Mouse (Mus musculus): Measurements from ENCODE around the gene Serpina3c. TPM values are rescaled to one million over a fixed set of nuclear protein-coding genes. Genes with fewer than 3 reads are reported as not detected.

Gene Serpina3c
- 0.08 TPM in 1 of 2 replicates, not detected in the other for polyA plus RNA-seq (2014; fragmentation: Nextera tagmentation; extraction: Ambion mirVana)

- H3K9me3 ChIP-seq (ENCODE audit: control insufficient read depth, low read length) = no peaks in the 10 kb centered on the region
- no peak within 1 kb of the TSS for H3K9ac ChIP-seq (ENCODE audit: low read length)
- no peaks in the 10 kb centered on the region for H3K36me3 ChIP-seq (ENCODE audit: control insufficient read depth, insufficient read depth, low read length)
- H3K4me1 ChIP-seq (ENCODE audit: control insufficient read depth in 2 of 2, insufficient read depth in 2 of 2, low read length in 2 of 2) = no peaks in the 10 kb centered on the region
- ATAC-seq (ENCODE audit: insufficient number of reproducible peaks, insufficient read depth, low FRiP score, low read depth) = no peak
- no peaks in the 10 kb centered on the region for H3K27me3 ChIP-seq (ENCODE audit: control insufficient read depth, insufficient read depth, low read length)
- no peak within 1 kb of the TSS for H3K4me3 ChIP-seq (ENCODE audit: control insufficient read depth in 1 of 2, insufficient read depth in 1 of 2, low read depth in 1 of 2, low read length in 2 of 2)
- WGBS = 84% methylated on average over 2 of the region's 2 CpGs
- no peak within 1 kb of the TSS for H3K27ac ChIP-seq (replicated peaks in 1 of 2; ENCODE audit: control insufficient read depth in 1 of 2, insufficient read depth in 1 of 2, low read depth in 2 of 2, low read length in 2 of 2)
- no peak within 1 kb of the TSS for H3K4me2 ChIP-seq (ENCODE audit: low read length)
Observed at GRCm38 (mm10) chr12:104153656-104154055, at the start of gene Serpina3c. Gene Serpina3c (minus strand): TSS chr12:104153870.

- no peak overlapping the region for H3K4me3 ChIP-seq (ENCODE audit: control insufficient read depth in 1 of 2, insufficient read depth in 1 of 2, low read depth in 1 of 2, low read length in 2 of 2)
- no peaks in the 10 kb centered on the region for H3K4me1 ChIP-seq (ENCODE audit: control insufficient read depth in 2 of 2, insufficient read depth in 2 of 2, low read length in 2 of 2)
- no peaks in the 10 kb centered on the region for H3K27me3 ChIP-seq (ENCODE audit: control insufficient read depth, insufficient read depth, low read length)
- no peak overlapping the region for H3K4me2 ChIP-seq (ENCODE audit: low read length)
- no peaks in the 10 kb centered on the region for H3K9me3 ChIP-seq (ENCODE audit: control insufficient read depth, low read length)
- H3K27ac ChIP-seq (replicated peaks in 1 of 2; ENCODE audit: control insufficient read depth in 1 of 2, insufficient read depth in 1 of 2, low read depth in 2 of 2, low read length in 2 of 2) = no peak overlapping the region
- H3K36me3 ChIP-seq (ENCODE audit: control insufficient read depth, insufficient read depth, low read length) = no peaks in the 10 kb centered on the region
- no peak for ATAC-seq (ENCODE audit: insufficient number of reproducible peaks, insufficient read depth, low FRiP score, low read depth)
- no peak overlapping the region for H3K9ac ChIP-seq (ENCODE audit: low read length)
Observed at GRCm38 (mm10) chr12:104190852-104191251, 37.2 kb upstream of the Serpina3c start.

- no peak for ATAC-seq (ENCODE audit: insufficient number of reproducible peaks, insufficient read depth, low FRiP score, low read depth)
- Histone ChIP-seq H3K9me3 (ENCODE audit: control insufficient read depth, low read length) (no peaks in the 10 kb centered on the region), H3K4me1 (ENCODE audit: control insufficient read depth in 2 of 2, insufficient read depth in 2 of 2, low read length in 2 of 2) (no peaks in the 10 kb centered on the region), H3K27me3 (ENCODE audit: control insufficient read depth, insufficient read depth, low read length) (no peaks in the 10 kb centered on the region), H3K9ac (ENCODE audit: low read length) (no peak overlapping the region), H3K4me2 (ENCODE audit: low read length) (no peak overlapping the region), H3K36me3 (ENCODE audit: control insufficient read depth, insufficient read depth, low read length) (no peaks in the 10 kb centered on the region), H3K27ac (replicated peaks in 1 of 2; ENCODE audit: control insufficient read depth in 1 of 2, insufficient read depth in 1 of 2, low read depth in 2 of 2, low read length in 2 of 2) (no peak overlapping the region), H3K4me3 (ENCODE audit: control insufficient read depth in 1 of 2, insufficient read depth in 1 of 2, low read depth in 1 of 2, low read length in 2 of 2) (no peak overlapping the region)
- 80% methylated on average over 2 of the region's 2 CpGs for WGBS
Observed at GRCm38 (mm10) chr12:104189246-104189645, 35.6 kb upstream of the Serpina3c start.

GRCm38 (mm10) chr12:104186041-104186581, 32.4 kb upstream of the Serpina3c start:
- H3K4me2 ChIP-seq (ENCODE audit: low read length) = no peak overlapping the region
- 53% methylated on average over 3 of the region's 3 CpGs for WGBS
- no peaks in the 10 kb centered on the region for H3K9me3 ChIP-seq (ENCODE audit: control insufficient read depth, low read length)
- ATAC-seq (ENCODE audit: insufficient number of reproducible peaks, insufficient read depth, low FRiP score, low read depth) = 0 out of 2 replicates have a peak, but pooled peaks have one; percentile 23
- no peaks in the 10 kb centered on the region for H3K36me3 ChIP-seq (ENCODE audit: control insufficient read depth, insufficient read depth, low read length)
- H3K27me3 ChIP-seq (ENCODE audit: control insufficient read depth, insufficient read depth, low read length) = peaks cover 2% of the 10 kb centered on the region; the same call in 1 of the 2 replicates
- H3K9ac ChIP-seq (ENCODE audit: low read length) = no peak overlapping the region
- H3K4me3 ChIP-seq (ENCODE audit: control insufficient read depth in 1 of 2, insufficient read depth in 1 of 2, low read depth in 1 of 2, low read length in 2 of 2) = no peak overlapping the region
- no peaks in the 10 kb centered on the region for H3K4me1 ChIP-seq (ENCODE audit: control insufficient read depth in 2 of 2, insufficient read depth in 2 of 2, low read length in 2 of 2)
- no peak overlapping the region for H3K27ac ChIP-seq (replicated peaks in 1 of 2; ENCODE audit: control insufficient read depth in 1 of 2, insufficient read depth in 1 of 2, low read depth in 2 of 2, low read length in 2 of 2)

- H3K9ac ChIP-seq (ENCODE audit: low read length) = no peak overlapping the region
- no peak for ATAC-seq (ENCODE audit: insufficient number of reproducible peaks, insufficient read depth, low FRiP score, low read depth)
- no peak overlapping the region for H3K27ac ChIP-seq (replicated peaks in 1 of 2; ENCODE audit: control insufficient read depth in 1 of 2, insufficient read depth in 1 of 2, low read depth in 2 of 2, low read length in 2 of 2)
- H3K4me3 ChIP-seq (ENCODE audit: control insufficient read depth in 1 of 2, insufficient read depth in 1 of 2, low read depth in 1 of 2, low read length in 2 of 2) = no peak overlapping the region
- H3K9me3 ChIP-seq (ENCODE audit: control insufficient read depth, low read length) = no peaks in the 10 kb centered on the region
- H3K4me1 ChIP-seq (ENCODE audit: control insufficient read depth in 2 of 2, insufficient read depth in 2 of 2, low read length in 2 of 2) = no peaks in the 10 kb centered on the region
- 74% methylated on average over 4 of the region's 4 CpGs for WGBS
- no peak overlapping the region for H3K4me2 ChIP-seq (ENCODE audit: low read length)
- H3K36me3 ChIP-seq (ENCODE audit: control insufficient read depth, insufficient read depth, low read length) = no peaks in the 10 kb centered on the region
- peaks cover 6% of the 10 kb centered on the region; the same call in 1 of the 2 replicates for H3K27me3 ChIP-seq (ENCODE audit: control insufficient read depth, insufficient read depth, low read length)
Observed at GRCm38 (mm10) chr12:104185046-104185445, 31.4 kb upstream of the Serpina3c start.

- no peaks in the 10 kb centered on the region for H3K36me3 ChIP-seq (ENCODE audit: control insufficient read depth, insufficient read depth, low read length)
- H3K4me3 ChIP-seq (ENCODE audit: control insufficient read depth in 1 of 2, insufficient read depth in 1 of 2, low read depth in 1 of 2, low read length in 2 of 2) = no peak overlapping the region
- H3K4me1 ChIP-seq (ENCODE audit: control insufficient read depth in 2 of 2, insufficient read depth in 2 of 2, low read length in 2 of 2) = peaks cover 8 to 10% of the 10 kb centered on the region in 2 experiments; a peak in 3 of 4 replicates
- H3K27ac ChIP-seq (replicated peaks in 1 of 2; ENCODE audit: control insufficient read depth in 1 of 2, insufficient read depth in 1 of 2, low read depth in 2 of 2, low read length in 2 of 2) = no peak overlapping the region; a peak in 1 of 4 replicates
- H3K9ac ChIP-seq (ENCODE audit: low read length) = no peak overlapping the region
- 66% methylated on average over 2 of the region's 2 CpGs for WGBS
- ATAC-seq (ENCODE audit: insufficient number of reproducible peaks, insufficient read depth, low FRiP score, low read depth) = 0 out of 2 replicates have a peak, but pooled peaks have one; percentile 7
- no peaks in the 10 kb centered on the region for H3K9me3 ChIP-seq (ENCODE audit: control insufficient read depth, low read length)
- peaks cover 14% of the 10 kb centered on the region; the same call in 1 of the 2 replicates for H3K27me3 ChIP-seq (ENCODE audit: control insufficient read depth, insufficient read depth, low read length)
- no peak overlapping the region for H3K4me2 ChIP-seq (ENCODE audit: low read length)
Observed at GRCm38 (mm10) chr12:104178987-104179386, 25.3 kb upstream of the Serpina3c start.

GRCm38 (mm10) chr12:104178577-104178976, 24.9 kb upstream of the Serpina3c start:
- no peaks in the 10 kb centered on the region for H3K36me3 ChIP-seq (ENCODE audit: control insufficient read depth, insufficient read depth, low read length)
- H3K9ac ChIP-seq (ENCODE audit: low read length) = no peak overlapping the region
- ATAC-seq (ENCODE audit: insufficient number of reproducible peaks, insufficient read depth, low FRiP score, low read depth) = peak; percentile 45; the same call in 1 of the 2 replicates
- peaks cover 8 to 10% of the 10 kb centered on the region in 2 experiments; a peak in 3 of 4 replicates for H3K4me1 ChIP-seq (ENCODE audit: control insufficient read depth in 2 of 2, insufficient read depth in 2 of 2, low read length in 2 of 2)
- H3K27me3 ChIP-seq (ENCODE audit: control insufficient read depth, insufficient read depth, low read length) = peaks cover 14% of the 10 kb centered on the region
- H3K27ac ChIP-seq (replicated peaks in 1 of 2; ENCODE audit: control insufficient read depth in 1 of 2, insufficient read depth in 1 of 2, low read depth in 2 of 2, low read length in 2 of 2) = no peak overlapping the region
- no peak overlapping the region for H3K4me3 ChIP-seq (ENCODE audit: control insufficient read depth in 1 of 2, insufficient read depth in 1 of 2, low read depth in 1 of 2, low read length in 2 of 2)
- H3K4me2 ChIP-seq (ENCODE audit: low read length) = no peak overlapping the region
- H3K9me3 ChIP-seq (ENCODE audit: control insufficient read depth, low read length) = no peaks in the 10 kb centered on the region

- H3K27ac ChIP-seq (replicated peaks in 1 of 2; ENCODE audit: control insufficient read depth in 1 of 2, insufficient read depth in 1 of 2, low read depth in 2 of 2, low read length in 2 of 2) = no peak overlapping the region
- no peak for ATAC-seq (ENCODE audit: insufficient number of reproducible peaks, insufficient read depth, low FRiP score, low read depth)
- peaks cover 8% of the 10 kb centered on the region for H3K27me3 ChIP-seq (ENCODE audit: control insufficient read depth, insufficient read depth, low read length)
- 79% methylated on average over 3 of the region's 3 CpGs for WGBS
- no peak overlapping the region for H3K4me3 ChIP-seq (ENCODE audit: control insufficient read depth in 1 of 2, insufficient read depth in 1 of 2, low read depth in 1 of 2, low read length in 2 of 2)
- H3K4me2 ChIP-seq (ENCODE audit: low read length) = no peak overlapping the region
- H3K9me3 ChIP-seq (ENCODE audit: control insufficient read depth, low read length) = no peaks in the 10 kb centered on the region
- no peak overlapping the region for H3K9ac ChIP-seq (ENCODE audit: low read length)
- H3K36me3 ChIP-seq (ENCODE audit: control insufficient read depth, insufficient read depth, low read length) = no peaks in the 10 kb centered on the region
- peaks cover 8 to 10% of the 10 kb centered on the region in 2 experiments; a peak in 3 of 4 replicates for H3K4me1 ChIP-seq (ENCODE audit: control insufficient read depth in 2 of 2, insufficient read depth in 2 of 2, low read length in 2 of 2)
Observed at GRCm38 (mm10) chr12:104175636-104176035, 22.0 kb upstream of the Serpina3c start.

All from heart, embryonic 14.5 days (tissue).